Mouse (Mus musculus): ENCODE results near the gene Mlip.
"Not testable (repeated sequence)": the region's sequence is repeated elsewhere in the genome, so short reads cannot be mapped to it uniquely, and the experiment has no call there.

Mlip gene

DNA sequence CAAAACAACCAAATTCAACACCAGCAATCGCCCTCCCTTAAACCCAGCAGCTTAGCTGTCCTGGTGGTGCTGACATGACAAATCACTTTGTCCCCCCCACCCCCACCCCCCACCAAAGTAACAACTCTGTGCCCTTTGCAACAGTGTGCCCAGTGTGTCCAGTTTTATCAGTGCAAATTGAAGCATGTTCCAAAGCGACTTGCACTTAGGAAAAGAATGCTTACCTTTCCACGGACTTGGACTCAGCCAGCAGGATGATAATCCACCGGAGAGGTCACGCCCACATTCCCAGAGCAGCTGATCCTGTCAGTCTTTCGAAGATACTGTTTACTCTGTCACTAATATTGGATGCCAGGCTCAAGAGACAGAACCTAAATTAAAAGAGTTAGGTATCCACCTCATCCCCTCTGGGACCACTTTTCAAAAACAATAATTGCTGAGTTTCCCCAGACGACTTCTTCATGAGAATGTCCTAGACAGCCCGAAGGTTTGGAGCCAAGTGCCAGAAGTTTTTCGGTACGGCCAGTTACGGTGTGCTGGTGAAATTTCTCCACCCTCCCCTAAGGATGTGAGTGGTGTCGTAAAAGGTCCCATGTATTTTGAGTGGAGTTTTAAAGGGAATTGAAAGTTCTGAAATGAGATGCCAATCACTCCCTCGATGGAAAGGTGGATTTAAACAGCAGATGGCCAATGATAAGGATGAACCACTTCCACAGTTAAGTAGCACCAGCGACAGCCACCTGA is at the start of gene Mlip:
Gene Mlip, minus strand, starts transcription at position 538 of the 744 bp plus-strand sequence.
- no peak for DNase-seq (ENCODE audit: low spot score)

GRCm38 (mm10) chr9:77399801-77400200 is 47.0 kb upstream of the Mlip start:
- no peak for DNase-seq (ENCODE audit: low spot score)

GRCm38 (mm10) chr9:77398856-77399631 is 46.3 kb upstream of the Mlip start:
- no peak for DNase-seq (ENCODE audit: low spot score)

GRCm38 (mm10) chr9:77397027-77397426 is 44.3 kb upstream of the Mlip start:
- no peak for DNase-seq (ENCODE audit: low spot score)

DNA sequence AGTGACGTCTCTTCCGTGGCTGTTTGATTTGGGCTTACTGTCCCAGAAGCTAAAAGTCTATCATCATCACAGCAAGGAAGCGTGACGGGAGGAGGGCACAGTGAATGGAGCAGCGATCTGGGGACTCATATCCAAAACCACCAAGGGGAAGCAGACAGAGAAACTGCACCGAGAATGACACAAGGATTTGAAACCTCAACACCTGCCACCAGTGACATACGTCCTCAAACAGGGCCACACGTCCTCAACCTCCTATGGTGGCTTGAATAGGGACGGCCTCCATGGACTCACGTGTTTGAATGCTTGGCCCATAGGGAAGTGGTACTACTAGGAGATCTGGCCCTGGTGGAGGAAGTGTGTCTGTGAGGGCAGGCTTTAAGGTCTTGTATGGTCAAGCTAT is 38.5 kb upstream of the Mlip start:
- DNase-seq (ENCODE audit: low spot score) = no peak

DNA sequence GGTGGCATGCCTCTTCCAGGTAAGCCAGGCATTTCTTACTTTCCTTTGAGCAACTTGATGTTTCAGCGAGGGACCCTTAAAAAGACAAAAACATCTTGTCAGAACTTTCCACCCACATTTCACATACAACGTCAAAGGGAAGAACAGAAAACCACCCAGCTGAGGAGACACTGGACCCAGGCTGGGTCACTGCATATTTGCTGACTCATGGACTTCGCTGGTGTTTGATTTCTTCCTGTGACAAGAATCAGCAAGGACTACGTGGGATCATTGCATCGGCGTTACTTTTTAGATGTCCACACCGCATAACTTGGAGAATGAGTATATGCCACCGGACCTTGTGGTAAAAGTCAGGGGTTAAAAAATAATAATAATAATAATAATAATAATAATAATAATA is 36.2 kb upstream of the Mlip start:
- no peak for DNase-seq (ENCODE audit: low spot score)

DNA sequence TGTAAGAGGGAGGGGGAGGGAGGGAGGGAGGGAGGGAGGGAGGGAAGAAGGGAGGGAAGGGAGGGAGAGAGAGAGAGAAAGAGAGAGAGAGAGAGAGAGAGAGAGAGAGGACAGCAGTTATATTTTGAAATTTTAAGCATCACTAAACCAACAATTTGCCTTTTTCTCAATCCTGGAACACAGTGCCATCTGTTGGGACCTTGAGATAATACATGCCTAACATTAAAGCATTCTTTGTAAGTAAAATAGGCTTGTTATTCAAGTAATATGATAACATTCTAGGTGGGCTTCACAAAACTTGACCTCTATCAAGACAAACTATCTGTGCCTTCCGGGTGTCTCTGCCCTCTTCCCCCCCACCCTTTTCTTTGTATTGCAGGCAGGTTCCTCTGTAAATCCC is 34.0 kb upstream of the Mlip start:
- no peak for DNase-seq (ENCODE audit: low spot score)

DNA sequence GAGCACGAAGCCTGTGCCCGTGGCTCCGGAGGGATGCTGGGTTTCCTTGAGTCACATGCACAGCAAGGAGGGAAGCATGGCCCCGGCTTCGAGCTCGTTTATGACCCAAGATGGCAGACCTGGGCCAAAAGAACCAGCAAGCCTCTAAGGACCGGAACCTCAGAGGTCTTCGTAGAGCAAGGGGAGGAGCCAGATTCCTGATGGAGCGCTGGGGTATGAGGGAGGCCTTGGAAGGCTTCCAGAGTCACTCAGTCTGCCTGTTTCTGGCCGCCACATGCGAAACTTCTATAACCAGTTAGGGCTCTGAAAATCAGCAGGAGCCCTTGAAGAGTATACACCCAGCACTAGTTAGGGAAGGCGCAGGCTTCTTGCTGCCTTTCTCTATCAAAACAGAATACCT is 32.8 kb upstream of the Mlip start:
- no peak for DNase-seq (ENCODE audit: low spot score)

- DNase-seq (ENCODE audit: low spot score) = no peak
Measured at GRCm38 (mm10) chr9:77384651-77385050, 31.9 kb upstream of the Mlip start.

DNA sequence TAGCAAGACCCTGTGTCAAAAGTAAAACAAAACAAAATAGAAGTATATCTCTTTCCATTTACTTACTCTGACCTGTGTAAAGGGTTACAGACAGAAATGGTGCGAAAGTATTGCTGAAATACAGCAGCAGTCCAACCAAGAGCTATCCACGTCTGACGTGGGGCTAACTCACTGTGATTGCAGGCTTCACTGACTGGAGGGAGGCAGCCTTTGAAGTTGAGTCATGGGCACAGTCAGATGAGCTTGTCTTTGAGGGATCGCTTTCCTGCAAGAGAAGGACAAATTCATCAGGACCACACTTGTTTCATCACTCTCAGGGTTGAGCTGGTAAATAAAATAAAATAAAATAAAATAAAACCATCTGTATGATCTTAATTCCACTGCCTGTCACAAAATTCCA is 31.2 kb upstream of the Mlip start:
- DNase-seq (ENCODE audit: low spot score) = no peak

DNA sequence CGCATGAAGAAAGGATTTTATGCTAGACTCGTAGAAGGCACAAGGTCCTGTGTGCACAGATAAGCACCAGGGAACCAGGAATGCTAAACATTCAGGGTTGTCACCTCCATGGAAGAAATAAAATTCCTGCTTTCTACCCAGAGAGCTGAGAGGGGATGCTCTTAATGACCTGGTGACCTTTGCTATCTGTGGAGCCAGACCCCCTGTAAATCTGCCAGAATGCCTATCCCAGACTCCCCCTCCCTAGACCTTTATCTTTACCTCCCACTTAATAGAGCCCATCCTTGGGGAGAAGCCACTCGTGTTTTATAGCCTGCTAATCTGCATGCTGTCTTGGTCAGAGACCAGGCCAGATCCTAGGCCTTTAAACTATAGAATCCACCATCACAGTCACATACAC is 29.7 kb upstream of the Mlip start:
- no peak for DNase-seq (ENCODE audit: low spot score)

GRCm38 (mm10) chr9:77381565-77381964 is 28.8 kb upstream of the Mlip start:
- DNase-seq (ENCODE audit: low spot score) = peak; percentile 11

DNA sequence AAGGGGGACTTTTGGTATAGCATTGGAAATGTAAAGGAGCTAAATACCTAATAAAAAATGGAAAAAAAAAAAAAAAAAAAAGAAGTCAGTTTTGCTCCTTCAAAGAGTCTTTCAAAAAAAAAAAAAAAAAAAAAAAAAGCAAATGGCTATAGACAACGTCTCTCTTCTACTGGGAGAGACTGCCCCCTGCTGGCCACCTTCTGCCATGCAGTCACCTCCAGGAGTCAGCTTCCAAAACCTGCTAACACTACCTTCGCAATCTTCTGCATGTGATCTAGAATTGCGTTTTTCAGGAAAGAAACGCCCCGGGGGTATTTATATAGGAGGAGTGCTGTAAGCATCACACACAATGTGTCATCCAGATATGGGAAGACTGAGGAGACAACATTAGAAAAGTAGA is 26.9 kb upstream of the Mlip start:
- DNase-seq (ENCODE audit: low spot score) = no peak

DNA sequence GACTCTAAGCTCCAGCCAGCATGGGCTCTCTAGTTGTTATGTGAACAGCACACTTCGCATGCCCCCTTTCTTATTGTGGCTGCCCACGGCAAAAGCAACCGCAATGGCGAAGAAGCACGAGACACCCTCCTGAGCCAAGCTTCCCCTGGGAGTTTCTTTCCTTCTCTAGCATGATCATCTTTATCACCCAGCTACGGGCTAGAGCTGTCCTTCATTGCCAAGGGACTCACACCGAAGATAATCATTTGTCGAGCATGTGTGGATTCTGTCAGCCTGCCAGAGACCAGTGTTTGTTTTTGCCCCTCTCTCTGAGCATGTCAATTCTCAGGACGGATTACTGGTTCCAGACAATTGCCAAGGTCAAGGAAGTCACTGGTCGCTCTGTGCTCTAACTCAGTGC is 24.9 kb upstream of the Mlip start:
- no peak for DNase-seq (ENCODE audit: low spot score)

GRCm38 (mm10) chr9:77377082-77377481 is 24.3 kb upstream of the Mlip start:
- DNase-seq (ENCODE audit: low spot score) = no peak

GRCm38 (mm10) chr9:77376561-77376960 is 23.8 kb upstream of the Mlip start:
- DNase-seq (ENCODE audit: low spot score) = no peak

DNA sequence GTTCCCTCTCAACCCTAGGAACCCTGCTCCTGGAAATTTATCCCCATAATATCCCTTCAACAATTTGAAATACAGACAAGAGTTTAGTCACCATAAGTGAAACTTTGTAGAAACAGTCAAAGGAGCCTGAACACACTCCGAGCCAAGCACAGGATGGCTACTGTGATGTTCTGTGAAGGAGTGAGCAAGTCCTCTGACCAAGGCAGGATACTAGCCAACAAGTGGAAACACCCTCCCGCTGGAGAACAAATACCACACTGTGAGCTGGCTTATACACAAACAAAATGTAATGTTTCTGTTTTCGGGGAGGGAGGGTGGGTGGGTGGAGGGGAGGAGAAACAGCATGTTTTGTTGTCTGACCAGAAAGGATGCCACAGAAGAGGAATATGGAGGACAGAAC is 17.9 kb upstream of the Mlip start:
- no peak for DNase-seq (ENCODE audit: low spot score)

- no peak for DNase-seq (ENCODE audit: low spot score)
Measured at GRCm38 (mm10) chr9:77369262-77369661, 16.5 kb upstream of the Mlip start.

GRCm38 (mm10) chr9:77364681-77365080 is 11.9 kb upstream of the Mlip start:
- not testable (repeated sequence) for DNase-seq (ENCODE audit: low spot score)

- no peak for DNase-seq (ENCODE audit: low spot score)
Measured at GRCm38 (mm10) chr9:77362906-77363305, 10.1 kb upstream of the Mlip start.

GRCm38 (mm10) chr9:77360654-77361053 is 7.9 kb upstream of the Mlip start:
- no peak for DNase-seq (ENCODE audit: low spot score)

DNA sequence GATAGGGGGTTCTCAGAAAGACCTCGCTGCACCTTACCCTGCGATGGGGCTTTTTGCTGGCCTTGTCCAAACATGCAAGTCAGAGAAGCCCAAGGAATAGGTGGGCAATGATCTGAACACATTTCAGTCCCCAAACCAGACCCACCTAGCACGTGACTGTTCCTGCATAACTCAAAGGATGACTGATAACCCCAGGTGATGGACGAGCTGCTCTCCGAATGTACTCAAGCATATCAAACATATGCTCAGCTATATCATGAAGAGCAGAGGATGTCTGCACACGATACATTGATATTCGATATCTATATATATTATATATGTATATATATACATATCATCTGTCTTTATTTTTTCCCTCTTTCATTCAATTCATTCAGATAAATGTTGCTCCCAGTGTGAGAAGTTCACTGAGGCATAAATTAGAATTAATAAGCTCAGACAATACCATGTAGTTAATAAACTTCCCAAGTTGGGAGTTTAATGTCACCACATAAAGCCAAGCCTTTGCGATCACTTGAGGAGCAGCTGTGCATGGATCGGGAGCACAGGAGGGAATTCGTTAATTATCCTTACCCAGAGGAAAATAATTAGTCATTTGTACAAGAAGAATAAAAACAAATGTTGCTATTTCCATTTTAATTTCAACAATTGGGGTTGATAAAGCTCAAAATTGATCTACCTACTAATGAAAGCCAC is 6.7 kb upstream of the Mlip start:
- no peak for DNase-seq (ENCODE audit: low spot score)

- DNase-seq (ENCODE audit: low spot score) = no peak
Measured at GRCm38 (mm10) chr9:77353942-77354341, 1.2 kb upstream of the Mlip start.

Data from ovary, adult 18-20 months (tissue).